Mouse (Mus musculus) thymus, postnatal 0 days (tissue): ENCODE measurements around the gene Tmem91. TPM values are rescaled to one million over a fixed set of nuclear protein-coding genes. Genes with fewer than 3 reads are reported as not detected.
"Not testable (repeated sequence)": the region's sequence is repeated elsewhere in the genome, so short reads cannot be mapped to it uniquely, and the experiment has no call there.

Experiments
- DNase-seq: peaks from one replicate; pipeline ENCODE4 v3.0.0-alpha.2; 2015; ENCODE audit warnings: low spot score
- polyA plus RNA-seq: library from polyadenylated mRNA; unstranded; fragments of >200 nt; fragmentation: Nextera tagmentation; extraction: Ambion mirVana; gene quantifications from 2 replicates; pipeline ENCODE4 v1.2.1, GENCODE M21; 2015

Gene Tmem91
- 4.0 and 6.3 TPM in 2 replicates for polyA plus RNA-seq

GRCm38 (mm10) chr7:25674719-25675300, at the start of gene Tmem91:
Gene Tmem91 (minus strand): TSS chr7:25675166.
- DNase-seq = peak; percentile 30

- DNase-seq = not testable (repeated sequence)
These were observed 46.8 kb upstream of the Tmem91 start for GRCm38 (mm10) chr7:25721776-25722175.

- DNase-seq = no peak
These were observed 45.8 kb upstream of the Tmem91 start for GRCm38 (mm10) chr7:25720760-25721159.

GRCm38 (mm10) chr7:25719761-25720610, 45.0 kb upstream of the Tmem91 start:
- DNase-seq = peak; percentile 65

- DNase-seq = peak; percentile 96
These were observed 43.9 kb upstream of the Tmem91 start, which contains the start of gene Ccdc97 for GRCm38 (mm10) chr7:25718788-25719417. Gene Ccdc97 (minus strand): TSS chr7:25719088.

- no peak for DNase-seq
These were observed 42.5 kb upstream of the Tmem91 start for GRCm38 (mm10) chr7:25717478-25717877.

GRCm38 (mm10) chr7:25715731-25716271, 40.8 kb upstream of the Tmem91 start:
- DNase-seq = no peak

- no peak for DNase-seq
These were observed 39.6 kb upstream of the Tmem91 start for GRCm38 (mm10) chr7:25714581-25714980.

GRCm38 (mm10) chr7:25712801-25713200, 37.8 kb upstream of the Tmem91 start:
- DNase-seq = no peak

GRCm38 (mm10) chr7:25711731-25712197, 36.8 kb upstream of the Tmem91 start:
- DNase-seq = no peak

- DNase-seq = no peak
These were observed 36.2 kb upstream of the Tmem91 start for GRCm38 (mm10) chr7:25711165-25711564.

- DNase-seq = no peak
These were observed 35.7 kb upstream of the Tmem91 start for GRCm38 (mm10) chr7:25710519-25711130.

GRCm38 (mm10) chr7:25709961-25710360, 35.0 kb upstream of the Tmem91 start:
- no peak for DNase-seq

- DNase-seq = no peak
These were observed 32.8 kb upstream of the Tmem91 start for GRCm38 (mm10) chr7:25707581-25708292.

- DNase-seq = no peak
These were observed 31.7 kb upstream of the Tmem91 start for GRCm38 (mm10) chr7:25706578-25707170.

- DNase-seq = no peak
These were observed 30.9 kb upstream of the Tmem91 start for GRCm38 (mm10) chr7:25705801-25706251.

GRCm38 (mm10) chr7:25704716-25705364, 29.9 kb upstream of the Tmem91 start:
- DNase-seq = no peak

GRCm38 (mm10) chr7:25703793-25704494, 29.0 kb upstream of the Tmem91 start:
- no peak for DNase-seq

GRCm38 (mm10) chr7:25702350-25702749, 27.4 kb upstream of the Tmem91 start:
- DNase-seq = no peak
